Mouse (Mus musculus) lung, postnatal 25 days (tissue): ENCODE results near the gene Rpl7l1.
A peak's percentile ranks its signal among the peaks of the same experiment; 100 is the strongest.

Source experiments
- DNase-seq: peaks from one replicate; pipeline ENCODE4 v3.0.0; 2022; ENCODE audit warnings: low spot score

Gene Rpl7l1

GRCm38 (mm10) chr17:46736160-46736559 is 46.3 kb downstream of the Rpl7l1 start:
- DNase-seq, result peak; percentile 23

- DNase-seq, result no peak
Measured at GRCm38 (mm10) chr17:46735287-46735686, 47.2 kb downstream of the Rpl7l1 start.

- no peak for DNase-seq
Measured at GRCm38 (mm10) chr17:46734055-46734454, 48.4 kb downstream of the Rpl7l1 start.

- peak; percentile 77 for DNase-seq
Measured at GRCm38 (mm10) chr17:46728904-46729318, 53.6 kb downstream of the Rpl7l1 start, which contains the start of gene Gnmt. Gnmt (minus strand) TSS chr17:46729168.

GRCm38 (mm10) chr17:46728496-46728895 is 54.0 kb downstream of the Rpl7l1 start:
- no peak for DNase-seq

GRCm38 (mm10) chr17:46728021-46728420 is 54.5 kb downstream of the Rpl7l1 start:
- peak; percentile 31 for DNase-seq

- no peak for DNase-seq
Measured at GRCm38 (mm10) chr17:46727271-46727670, 55.2 kb downstream of the Rpl7l1 start.

GRCm38 (mm10) chr17:46725731-46726645 is 56.5 kb downstream of the Rpl7l1 start:
- no peak for DNase-seq

GRCm38 (mm10) chr17:46725273-46725672 is 57.2 kb downstream of the Rpl7l1 start:
- DNase-seq, result no peak

- DNase-seq, result no peak
Measured at GRCm38 (mm10) chr17:46724477-46725084, 57.9 kb downstream of the Rpl7l1 start.
